Mouse (Mus musculus) right cerebral cortex, adult 2 months (tissue): Measurements from ENCODE around the gene Rnf212b.
A peak's percentile ranks its signal among the peaks of the same experiment; 100 is the strongest.
"Not testable (repeated sequence)": the region's sequence is repeated elsewhere in the genome, so short reads cannot be mapped to it uniquely, and the experiment has no call there.

Experiments used
- DNase-seq, 2 experiments: peaks; one replicate each; pipeline ENCODE4 v3.0.0; 2021 to 2022; ENCODE audit warnings: low spot score in 2 of 2

Rnf212b gene

DNA sequence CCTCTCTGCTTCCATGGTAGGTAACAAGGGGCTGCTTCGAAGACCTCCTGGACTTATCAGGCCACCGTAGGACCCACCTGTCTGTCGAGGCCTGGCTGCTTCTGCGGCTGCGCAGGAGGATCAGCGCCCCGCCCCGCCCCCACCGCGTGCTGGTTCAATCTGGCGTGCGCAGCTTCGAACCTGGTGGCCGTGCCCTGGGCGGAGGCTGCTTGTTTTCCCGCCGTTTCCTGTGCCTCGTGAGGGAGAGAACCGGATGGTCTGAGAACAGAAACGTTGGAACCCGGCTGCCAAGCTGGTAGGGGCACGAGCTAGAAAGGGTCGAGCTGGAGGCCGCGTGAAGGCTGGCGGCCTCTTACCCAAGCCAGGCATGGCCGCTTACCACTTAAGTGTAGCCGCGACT, at the start of gene Rnf212b:
Gene Rnf212b, plus strand, starts transcription at position 151 of the 400 bp plus-strand sequence.
- no peak for DNase-seq

DNA sequence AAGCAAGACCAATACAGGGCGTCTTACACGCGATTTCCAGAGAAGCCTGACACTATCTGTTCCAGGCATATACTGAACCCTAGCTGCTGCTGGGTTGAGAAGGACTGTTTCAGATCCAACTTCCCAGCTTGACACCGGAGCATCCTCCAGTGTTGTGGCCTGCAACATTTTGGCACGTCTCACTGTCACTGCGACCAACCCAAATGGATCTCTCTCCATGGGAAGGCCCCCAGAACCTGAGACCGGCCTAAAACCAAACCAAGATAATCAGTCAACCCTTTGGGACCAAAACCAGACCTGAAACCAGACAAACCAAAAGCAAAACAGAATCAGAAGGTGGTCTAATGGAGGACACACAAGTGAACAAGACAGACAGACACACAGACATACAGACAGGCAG, 47.0 kb upstream of the Rnf212b start:
- not testable (repeated sequence) for DNase-seq

DNA sequence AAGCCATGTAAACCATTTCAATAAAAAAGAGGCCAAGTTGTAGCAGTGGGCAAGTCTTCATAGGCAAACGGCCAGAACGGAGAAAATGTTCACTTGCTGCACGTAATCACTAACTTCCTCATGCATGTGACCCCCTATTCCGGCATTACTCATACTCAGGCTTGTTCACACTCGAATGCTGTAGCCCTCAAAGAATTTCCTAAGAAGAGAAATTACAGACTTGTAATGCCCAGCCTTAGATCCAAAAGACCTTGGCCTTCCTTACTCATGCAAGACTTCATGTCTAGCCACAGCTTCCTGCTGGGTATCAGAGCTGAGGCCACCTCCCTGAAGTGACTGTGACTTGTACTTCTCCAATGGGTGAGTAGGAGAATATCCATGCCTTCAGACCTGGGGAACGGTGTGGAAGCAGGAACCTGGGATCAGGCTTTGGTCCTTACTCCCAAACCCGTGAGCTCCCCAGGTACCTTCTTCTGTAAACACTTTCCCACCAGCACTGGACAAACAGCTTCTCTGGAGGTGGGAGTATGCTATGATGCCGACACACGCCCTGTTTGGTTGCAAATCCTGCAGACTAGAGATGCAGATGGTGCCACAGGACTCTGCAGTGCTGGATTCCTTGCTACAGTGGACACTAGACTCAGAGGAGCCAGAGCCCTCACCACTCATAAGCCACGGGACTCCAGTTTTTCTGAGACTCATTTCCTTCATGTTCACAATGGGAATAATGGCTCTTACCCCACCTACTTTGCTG, 45.5 kb upstream of the Rnf212b start:
- no peak for DNase-seq

DNA sequence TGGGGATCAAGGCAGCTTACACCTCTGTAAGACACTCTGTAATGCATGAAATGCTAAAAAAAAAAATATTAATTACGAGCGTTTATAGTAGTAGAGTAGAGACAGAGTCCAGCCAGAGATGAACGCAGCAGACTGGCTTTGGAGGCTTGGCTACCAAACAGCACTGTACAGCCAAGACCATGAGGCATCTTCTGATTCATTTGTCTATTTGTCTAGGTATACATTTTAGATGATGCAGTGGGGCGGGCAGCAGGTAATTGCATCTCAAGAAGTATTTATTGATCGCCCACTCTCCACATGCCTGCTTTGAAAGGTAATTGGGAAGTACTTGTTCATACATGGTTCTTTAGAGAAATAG, 44.9 kb upstream of the Rnf212b start:
- DNase-seq, result no peak

DNA sequence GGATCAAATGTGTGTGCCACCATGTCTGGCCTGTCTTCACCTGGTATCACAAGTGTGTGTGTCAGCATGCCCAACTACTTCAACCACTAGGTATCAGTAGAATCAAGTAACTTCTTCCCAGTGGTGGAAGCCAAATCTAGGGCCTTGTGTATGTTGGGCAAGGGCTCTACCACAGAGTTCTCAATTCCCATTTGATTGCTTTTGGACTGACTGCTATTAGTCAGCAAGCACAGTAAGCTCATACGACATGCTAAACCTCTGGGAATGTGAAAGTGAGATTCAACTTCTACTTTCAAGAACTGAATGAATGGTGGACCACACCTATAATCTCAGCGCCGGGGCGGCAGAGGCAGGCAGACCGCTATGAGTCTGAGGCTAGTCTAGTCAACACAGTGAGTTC, 43.6 kb upstream of the Rnf212b start:
- no peak for DNase-seq

DNA sequence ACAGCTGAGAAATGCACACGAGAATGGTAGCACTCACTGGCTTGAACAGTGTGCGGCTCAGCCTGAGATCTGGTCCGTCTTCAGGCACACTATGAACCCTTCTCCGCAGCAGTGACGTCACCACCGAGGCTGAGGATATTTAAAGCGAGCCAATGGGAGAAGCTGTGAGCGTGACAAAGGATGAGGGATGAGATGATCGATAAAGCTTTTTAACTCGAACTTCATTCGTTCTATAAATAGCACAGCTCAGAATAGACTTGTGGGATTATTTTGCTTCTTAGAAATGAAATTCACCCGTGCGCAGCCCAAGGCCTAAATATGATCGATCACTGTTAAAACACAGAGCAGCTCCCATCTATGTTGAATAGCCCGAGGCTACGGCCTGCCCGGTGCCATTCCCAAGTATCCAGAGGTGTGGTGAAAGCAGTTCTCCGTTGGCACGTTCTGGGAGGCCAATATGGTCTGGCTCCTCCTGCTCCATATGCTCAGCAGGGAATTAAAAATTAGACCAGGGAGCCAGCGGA, 41.5 kb upstream of the Rnf212b start:
- peak; percentile 77 for DNase-seq

DNA sequence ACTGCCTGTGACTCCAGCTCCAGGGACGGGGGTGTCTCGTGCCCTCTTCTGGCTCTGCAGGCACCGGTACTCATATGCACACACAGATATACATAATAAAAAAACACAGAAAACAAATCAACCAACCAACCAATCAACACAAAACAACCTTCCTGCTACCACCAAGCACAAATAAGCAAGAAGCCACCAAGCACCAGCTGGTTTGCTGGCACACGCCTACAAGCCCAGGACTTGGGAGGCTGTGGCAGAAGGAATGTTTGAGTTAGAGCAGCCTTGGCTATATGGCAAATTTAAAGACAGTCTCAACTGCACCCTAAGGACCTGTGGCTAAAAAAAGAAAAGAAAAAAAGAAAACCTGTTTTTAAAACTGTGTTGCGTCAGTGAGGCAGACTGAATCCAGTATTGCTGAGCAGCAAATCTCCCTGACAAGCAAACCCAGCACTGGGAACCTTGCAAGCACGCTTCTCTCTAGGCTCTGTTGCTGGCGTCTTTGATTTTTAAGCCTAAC, 38.4 kb upstream of the Rnf212b start:
- DNase-seq, result no peak

DNA sequence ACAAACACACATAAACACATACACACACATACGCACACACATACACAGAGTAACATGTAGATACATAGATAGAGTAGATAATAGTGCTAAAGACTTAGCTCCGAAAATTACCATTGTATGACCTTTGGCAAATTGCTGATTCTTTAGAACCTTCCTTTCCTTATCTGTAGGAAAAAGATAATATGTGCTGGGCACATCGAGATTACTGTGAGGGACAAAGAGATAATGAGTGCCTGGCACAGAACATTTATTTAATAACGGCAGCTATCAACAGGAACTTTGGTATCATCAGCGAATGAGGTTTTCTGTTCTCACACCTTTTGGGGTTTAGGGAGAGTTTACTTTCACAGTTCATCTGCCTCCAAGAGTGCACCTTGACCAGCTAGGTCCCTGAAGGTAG, 37.2 kb upstream of the Rnf212b start:
- no peak for DNase-seq

DNA sequence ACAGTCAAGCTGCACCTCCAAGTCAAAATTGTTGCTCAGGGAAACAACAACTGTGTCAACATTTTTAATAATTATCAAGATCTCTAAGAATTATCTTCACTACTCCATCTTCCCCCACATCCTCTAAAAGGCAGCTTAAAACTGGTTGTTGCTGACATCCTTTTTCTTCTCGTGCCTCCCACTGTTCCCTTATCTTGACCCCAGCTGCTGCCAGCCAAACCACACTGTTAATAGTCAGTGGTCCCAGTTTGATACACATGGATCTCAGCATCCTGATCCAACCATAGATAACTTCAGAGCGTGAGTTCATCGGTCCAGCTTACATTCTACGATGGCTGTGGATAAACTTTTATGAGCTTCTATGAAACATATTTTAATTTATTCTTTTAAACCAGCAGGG, 36.0 kb upstream of the Rnf212b start:
- DNase-seq, result no peak

DNA sequence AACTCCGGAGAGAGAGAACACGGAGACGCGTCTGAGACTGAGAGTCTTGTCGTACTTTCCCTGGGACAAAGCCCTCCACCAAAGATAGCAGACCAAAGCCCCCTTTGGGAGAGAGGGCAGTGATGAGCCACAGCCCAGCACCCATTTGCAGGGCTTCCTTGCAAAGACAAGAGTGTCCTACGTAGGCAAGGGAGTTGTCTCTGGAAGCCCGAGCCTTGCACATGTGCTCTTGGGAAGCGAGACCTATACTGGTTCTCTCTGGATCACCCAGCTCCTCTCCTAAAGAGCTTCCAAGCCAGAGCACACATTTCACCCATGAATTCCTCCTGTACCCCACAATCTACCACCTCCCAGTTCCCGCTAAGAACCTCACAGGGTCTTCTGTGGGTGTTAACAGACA, 33.9 kb upstream of the Rnf212b start:
- no peak for DNase-seq

DNA sequence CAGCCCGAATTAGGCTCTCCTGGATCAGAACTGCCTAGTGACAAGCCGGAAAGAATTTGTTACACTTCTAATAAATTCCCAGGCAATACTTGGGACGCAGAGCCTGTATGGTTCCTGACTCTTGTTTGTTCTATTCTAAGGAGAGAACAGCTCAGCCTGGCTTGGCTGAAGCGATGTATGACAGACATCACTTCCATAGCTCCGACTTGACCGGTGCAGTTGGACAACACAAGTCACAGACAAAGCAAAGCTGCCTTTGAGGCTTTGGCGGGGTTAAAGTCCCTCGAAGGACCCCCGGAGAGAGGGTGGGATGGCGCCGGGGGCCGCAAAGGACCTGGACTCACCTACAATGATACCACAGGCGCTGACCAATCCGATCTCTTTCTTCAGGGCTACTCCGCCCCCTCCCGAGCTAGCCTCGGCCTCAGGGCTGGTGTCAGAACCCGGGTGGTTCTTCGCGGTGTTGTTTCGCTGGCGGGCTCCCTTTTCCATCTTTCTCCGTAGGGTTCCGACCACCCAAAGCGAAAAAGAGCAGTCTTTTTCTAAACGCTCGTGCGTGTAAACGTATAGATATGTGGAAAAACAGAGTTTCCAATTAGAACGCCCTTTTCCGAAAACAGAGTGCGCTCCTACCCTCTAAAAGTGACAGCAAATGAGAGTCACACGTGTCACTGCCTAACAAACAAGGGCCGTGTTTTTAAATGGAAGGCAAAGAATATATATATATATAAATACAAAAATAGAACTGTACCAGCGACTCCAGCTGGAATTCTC, 32.9 kb upstream of the Rnf212b start:
- peak; percentile 71 to 82 for DNase-seq

DNA sequence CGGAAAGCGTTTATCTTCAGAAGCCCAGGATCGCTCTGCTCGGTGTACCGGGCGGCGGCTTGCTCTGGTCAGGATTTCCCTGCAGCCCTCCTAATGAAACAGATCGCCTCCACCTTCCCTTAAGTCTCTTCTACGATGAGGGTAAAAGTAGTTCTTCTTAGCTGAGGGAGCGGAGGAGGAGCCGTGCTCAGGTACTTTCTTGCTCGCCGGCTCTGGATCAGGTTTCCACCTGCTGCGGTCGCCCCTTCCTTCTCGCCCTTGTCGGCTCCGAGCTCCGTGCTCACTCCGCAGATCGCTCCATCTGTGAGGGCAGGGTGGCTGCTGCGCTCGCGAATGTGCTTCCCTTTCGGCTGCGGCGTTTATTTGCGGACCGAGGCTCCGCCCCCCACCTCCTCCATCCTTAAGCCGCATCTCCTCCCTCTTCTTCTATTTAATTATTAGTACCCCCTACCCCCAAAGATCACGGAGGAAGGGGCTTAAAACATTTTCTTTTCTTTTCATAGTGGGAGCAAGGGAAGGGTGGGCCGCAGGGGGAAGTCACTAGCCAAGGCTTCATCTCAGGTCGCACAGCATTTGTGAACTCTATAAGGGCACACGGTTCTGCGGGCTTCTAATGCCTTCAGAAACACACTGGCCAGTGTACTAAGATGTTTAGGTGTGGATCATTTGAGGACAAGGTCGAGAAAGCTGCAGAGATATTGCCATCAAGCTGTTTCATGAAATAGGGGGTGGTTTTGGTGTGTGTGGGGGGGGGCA, 32.2 kb upstream of the Rnf212b start, which contains the start of gene Slc7a8:
Gene Slc7a8, minus strand, starts transcription at position 337 of the 756 bp plus-strand sequence.
- peak; percentile 80 to 83 for DNase-seq

DNA sequence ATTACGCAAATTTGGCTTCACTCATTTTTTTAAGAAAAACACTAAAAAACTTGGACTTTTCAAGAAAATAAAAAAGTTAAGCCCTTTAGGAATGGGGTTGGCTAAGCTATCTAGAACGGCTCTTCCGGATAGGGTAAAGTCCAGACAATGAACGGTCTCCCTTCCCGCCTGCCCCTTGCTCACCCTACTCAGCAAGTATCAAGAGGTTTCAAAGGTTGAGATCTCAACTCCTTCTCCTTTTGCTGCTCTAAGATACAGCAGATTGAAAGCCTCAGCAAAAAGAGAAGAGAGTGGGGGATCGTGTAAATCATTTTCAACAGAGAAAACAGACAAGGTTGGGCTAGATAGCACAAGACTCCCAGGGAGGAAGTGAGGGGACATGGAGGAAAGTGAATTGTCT, 31.0 kb upstream of the Rnf212b start:
- DNase-seq, result no peak

DNA sequence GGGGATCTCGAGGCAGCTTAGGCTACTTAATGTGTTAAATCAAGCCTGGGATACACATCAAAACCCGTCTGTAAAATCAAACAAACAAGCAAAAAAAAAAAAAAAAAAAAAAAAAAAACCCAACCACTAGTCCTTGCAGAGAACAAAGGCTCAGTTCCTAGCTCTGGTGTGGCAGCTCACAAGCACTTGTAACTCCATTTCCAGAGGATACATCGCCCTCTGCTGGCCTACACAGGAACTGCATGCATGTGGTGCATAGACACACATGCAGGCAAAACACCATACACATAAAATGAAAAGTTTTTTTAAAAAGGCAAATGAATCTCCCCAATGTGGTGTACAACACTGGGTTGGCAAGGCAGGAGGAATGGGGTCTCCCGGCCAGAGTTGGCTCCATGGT, 28.0 kb upstream of the Rnf212b start:
- DNase-seq, result peak; percentile 51 to 60

DNA sequence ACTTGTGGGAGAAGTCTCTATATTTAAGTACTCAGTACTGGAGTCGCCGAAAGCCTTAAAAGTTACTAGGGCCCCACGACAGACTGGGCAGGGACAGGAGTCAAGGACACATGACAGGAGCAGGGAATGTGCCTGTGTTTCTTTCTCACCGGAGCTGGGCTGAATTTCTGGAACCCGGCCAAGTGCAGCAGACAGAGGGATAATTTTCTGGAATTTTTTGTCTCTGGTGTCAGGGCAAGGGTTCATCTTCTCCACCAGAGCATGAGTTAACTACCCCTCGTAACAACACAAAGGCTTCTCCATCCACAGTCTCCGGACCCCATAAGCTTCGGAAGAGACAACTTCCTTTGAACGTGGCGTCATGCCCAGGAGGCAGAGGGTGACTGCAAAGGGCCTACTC, 27.5 kb upstream of the Rnf212b start:
- no peak for DNase-seq

DNA sequence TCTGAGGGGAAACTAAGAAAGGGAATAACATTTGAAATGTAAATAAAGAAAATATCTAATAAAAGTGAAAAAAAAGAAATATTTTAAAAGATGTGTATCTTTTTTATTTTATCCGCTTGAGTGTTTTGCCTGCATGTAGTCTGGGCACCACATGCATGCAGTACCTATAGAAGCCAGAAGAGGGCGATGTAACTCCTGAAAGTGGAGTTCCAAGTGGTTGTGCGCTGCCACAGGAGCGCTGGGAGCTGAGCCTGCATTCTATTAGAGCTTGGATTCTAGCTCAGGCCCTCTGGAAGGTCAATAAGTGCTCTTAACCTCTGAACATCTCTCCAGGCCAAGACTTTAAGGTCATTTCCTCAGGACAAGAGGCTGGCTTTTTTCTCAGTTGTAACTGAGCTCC, 26.7 kb upstream of the Rnf212b start:
- DNase-seq, result no peak

DNA sequence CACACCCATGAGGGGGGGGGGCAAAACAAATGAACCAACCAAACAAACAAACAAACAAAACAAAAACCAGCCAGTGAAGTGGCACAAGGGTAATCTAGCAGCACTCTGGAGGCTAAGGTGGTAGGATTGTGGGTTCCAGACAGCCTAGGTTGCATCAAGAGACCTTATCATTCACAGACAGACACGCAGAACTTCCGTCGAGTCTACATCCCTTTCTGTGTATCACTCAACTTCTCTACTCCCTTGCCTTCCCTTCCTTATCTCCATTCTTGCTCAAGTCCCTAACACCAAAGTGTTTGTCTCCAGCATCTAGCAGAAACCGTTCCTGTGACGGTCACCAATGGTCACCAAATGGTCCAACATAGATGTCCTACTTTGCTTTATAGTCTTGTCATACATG, 25.7 kb upstream of the Rnf212b start:
- no peak for DNase-seq

DNA sequence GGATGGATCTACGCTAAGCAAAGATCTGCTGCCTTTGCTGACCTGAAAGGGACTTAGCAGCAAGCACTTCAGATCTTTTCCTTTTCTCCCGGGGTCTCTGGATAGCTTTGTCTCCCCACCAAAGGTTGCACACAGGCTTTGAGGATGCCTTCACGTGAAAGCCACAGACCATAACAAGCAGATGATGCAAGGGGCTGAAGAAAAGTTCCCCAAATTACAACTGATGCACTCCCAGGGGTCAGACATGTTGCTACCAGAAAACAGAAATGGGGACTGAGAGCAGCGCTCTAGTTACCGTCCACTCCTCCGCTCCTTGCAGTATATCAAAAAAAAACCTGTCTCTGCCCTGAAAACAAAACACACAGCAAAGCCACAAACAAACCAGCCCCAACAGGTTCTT, 21.8 kb upstream of the Rnf212b start:
- no peak for DNase-seq

DNA sequence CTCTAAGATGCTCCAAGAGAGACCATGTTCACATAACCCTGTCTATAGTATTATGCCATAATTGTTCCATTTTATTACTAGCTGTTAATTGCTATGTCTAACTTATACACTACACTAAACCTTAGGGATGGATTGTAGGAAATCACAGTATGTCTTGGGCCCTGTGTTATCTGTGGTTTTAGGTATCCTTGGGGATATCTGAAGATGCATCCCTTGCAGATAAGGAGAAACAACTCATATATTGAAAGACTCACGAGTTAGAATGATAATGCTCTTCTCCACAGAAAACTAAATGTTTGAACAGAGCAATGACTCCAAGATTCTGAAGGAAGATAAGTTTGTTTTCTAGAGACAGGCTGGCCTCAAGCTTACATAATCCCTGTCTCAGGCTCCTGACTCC, 20.6 kb upstream of the Rnf212b start:
- DNase-seq, result no peak

DNA sequence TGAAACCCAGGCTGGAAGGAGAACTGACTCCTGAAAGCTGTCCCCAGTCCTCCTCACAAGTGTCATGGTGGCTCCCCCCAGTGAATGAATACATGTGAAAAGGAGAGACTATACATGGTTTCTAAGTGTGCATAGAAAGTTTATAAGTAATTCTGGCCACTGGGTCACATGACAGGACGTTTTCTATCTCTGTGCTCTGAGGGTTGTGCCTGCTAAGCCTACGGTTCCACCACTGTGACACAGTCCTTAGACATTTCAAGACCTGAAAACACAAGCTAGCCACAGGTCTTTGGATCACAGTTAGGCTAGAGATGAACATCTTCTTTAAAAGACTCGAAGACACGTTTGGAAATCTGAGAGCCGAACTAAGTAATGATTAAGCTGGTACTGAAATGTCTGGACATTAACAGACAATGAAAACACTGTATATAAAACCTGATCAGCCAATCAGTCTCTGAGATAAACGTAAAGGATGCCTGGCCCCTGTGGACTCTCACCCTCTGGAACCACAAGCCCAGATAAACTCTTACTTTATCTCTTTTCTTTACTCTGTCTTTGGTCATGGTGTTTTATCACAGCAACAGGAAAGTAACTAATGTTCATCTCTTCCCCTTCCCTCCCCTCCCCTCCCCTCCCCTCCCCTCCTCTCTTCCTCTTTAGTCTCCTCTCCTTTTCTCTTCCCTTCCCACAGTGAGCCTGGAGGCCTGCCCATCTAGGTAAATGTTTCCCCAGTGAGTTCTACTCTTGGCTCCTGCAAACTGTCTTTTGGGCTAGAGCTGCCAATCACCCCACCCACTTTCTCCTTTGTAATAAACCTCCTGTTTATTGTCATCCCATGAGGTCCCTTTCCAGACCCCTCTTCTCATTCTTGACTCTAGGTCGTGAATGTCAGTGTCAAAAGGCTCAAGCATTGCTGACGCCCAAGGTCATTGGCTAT, 19.8 kb upstream of the Rnf212b start:
- DNase-seq, result no peak

DNA sequence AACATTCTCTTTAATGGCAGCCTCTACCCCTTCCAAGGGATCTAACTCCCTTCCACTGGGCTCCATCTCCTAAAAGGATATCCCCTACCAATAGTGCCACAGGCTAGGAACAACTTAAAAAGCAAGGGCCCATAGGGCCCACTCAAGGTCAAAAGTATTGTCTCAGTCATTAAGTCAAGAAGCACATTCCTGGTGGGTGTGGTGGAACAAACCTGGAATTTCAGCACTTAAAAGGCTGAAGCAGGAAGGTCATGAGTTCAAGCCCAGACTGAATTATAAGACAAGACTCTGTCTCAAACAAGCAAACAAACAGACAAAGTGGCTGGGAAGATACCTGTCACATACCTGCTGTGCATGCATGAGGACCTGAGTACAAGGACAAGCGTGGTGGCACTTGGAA, 18.0 kb upstream of the Rnf212b start:
- DNase-seq, result no peak
